Mouse (Mus musculus) embryonic facial prominence, embryonic 12.5 days (tissue): ENCODE measurements around the gene Arl4d. TPM values are rescaled to one million over a fixed set of nuclear protein-coding genes. Genes with fewer than 3 reads are reported as not detected.
A peak's percentile ranks its signal among the peaks of the same experiment; 100 is the strongest.

Experiments
- ATAC-seq: fragments of 200-750 bp; cut with Nextera tagmentation; 2 replicates; pipeline ENCODE4 v1.8.0; 2017; ENCODE audit not compliant: insufficient number of reproducible peaks, insufficient read depth, low FRiP score, low TSS enrichment
- H3K27ac ChIP-seq: fragments of 300-500 bp; sonication (generic); 2 replicates; pipeline ENCODE4 v1.5.1; 2016; ENCODE audit warnings: mild to moderate bottlenecking
- H3K27me3 ChIP-seq: fragments of 300-500 bp; sonication (generic); 2 replicates; pipeline ENCODE4 v1.6.1; 2016; ENCODE audit warnings: mild to moderate bottlenecking, moderate library complexity
- H3K36me3 ChIP-seq: fragments of 300-500 bp; sonication (generic); 2 replicates; pipeline ENCODE4 v1.6.1; 2016; ENCODE audit warnings: mild to moderate bottlenecking
- H3K4me1 ChIP-seq: fragments of 300-500 bp; sonication (generic); 2 replicates; pipeline ENCODE4 v1.6.1; 2016
- H3K4me2 ChIP-seq: fragments of 300-500 bp; sonication (generic); replicated peaks from 2 replicates; pipeline ENCODE4 v1.6.1; 2016; ENCODE audit warnings: mild to moderate bottlenecking, moderate library complexity
- H3K4me3 ChIP-seq: fragments of 300-500 bp; sonication (generic); 2 replicates; pipeline ENCODE4 v1.5.1; 2016; ENCODE audit warnings: mild to moderate bottlenecking
- H3K9ac ChIP-seq: fragments of 300-500 bp; sonication (generic); 2 replicates; pipeline ENCODE4 v1.6.1; 2016; ENCODE audit warnings: mild to moderate bottlenecking, moderate library complexity
- H3K9me3 ChIP-seq: fragments of 300-500 bp; sonication (generic); 2 replicates; pipeline ENCODE4 v1.6.1; 2016; ENCODE audit warnings: mild to moderate bottlenecking, moderate library complexity
- WGBS: fragments of 180-500 bp; shearing (Covaris S2); methylation state at CpG from one replicate; pipeline ENCODE4 v1.1.7; 2016; 5-methylcytosine and 5-hydroxymethylcytosine counted together
- polyA plus RNA-seq: library from polyadenylated mRNA; unstranded; fragments of >200 nt; fragmentation: Nextera tagmentation; extraction: Ambion mirVana; gene quantifications from 2 replicates; pipeline ENCODE4 v1.2.1, GENCODE M21; 2016

The Arl4d gene
- polyA plus RNA-seq, 1 experiment from 2014 or later, result 3.9 TPM

DNA sequence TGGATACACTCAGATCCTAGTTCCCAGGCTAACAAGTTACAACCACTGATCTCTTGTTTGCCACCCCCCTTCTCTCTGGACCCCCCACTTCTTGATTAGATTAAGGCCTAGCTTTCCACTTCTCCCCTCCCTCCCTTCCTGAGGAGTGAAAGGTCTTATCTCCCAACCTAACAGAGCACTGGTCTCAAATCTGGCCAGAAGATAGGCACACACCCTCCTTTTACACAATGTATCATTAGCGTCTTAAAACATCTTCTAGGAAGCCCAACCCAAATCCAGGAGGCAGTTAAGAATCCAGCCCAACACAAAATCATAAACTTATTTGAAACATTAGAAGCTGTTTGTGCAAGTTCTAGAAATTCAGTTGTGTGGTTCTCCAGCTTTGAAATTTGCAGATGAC lies 5.0 kb downstream of the Arl4d start:
- H3K4me3 ChIP-seq, result no peak overlapping the region
- H3K27ac ChIP-seq, result no peak overlapping the region
- peaks cover 3% of the 10 kb centered on the region; the same call in 1 of the 2 replicates for H3K27me3 ChIP-seq
- peaks cover 11% of the 10 kb centered on the region; the same call in 1 of the 2 replicates for H3K4me1 ChIP-seq
- no peak for ATAC-seq
- H3K9ac ChIP-seq, result no peak overlapping the region
- no peak overlapping the region for H3K4me2 ChIP-seq
- H3K36me3 ChIP-seq, result no peaks in the 10 kb centered on the region
- H3K9me3 ChIP-seq, result no peaks in the 10 kb centered on the region
- WGBS, result 91% methylated on average over 1 of the region's 1 CpGs

DNA sequence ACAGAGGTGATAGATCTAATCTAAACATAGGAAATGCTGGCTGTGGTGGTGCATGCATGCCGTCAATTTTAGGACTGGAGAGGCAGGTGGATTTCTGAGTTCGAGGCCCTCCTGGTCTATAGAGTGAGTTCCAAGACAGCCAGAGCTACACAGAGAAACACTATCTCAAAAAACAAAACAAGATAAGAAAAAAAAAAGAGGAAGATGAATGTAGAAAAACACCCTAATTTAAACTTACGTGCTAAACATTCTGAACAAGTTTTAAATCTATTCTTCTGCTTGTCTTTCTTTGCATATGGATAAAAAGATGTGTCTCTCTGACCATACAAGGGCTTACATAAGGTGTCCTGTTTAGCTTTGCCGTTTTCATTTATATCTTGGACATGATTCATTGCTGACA lies 5.9 kb downstream of the Arl4d start:
- WGBS, result 81% methylated on average over 4 of the region's 4 CpGs
- Histone ChIP-seq H3K4me1 (peaks cover 11% of the 10 kb centered on the region; the same call in 1 of the 2 replicates), H3K4me2 (no peak overlapping the region), H3K27ac (no peak overlapping the region), H3K4me3 (no peak overlapping the region), H3K9ac (no peak overlapping the region), H3K27me3 (peaks cover 3% of the 10 kb centered on the region; the same call in 1 of the 2 replicates), H3K36me3 (no peaks in the 10 kb centered on the region), H3K9me3 (no peaks in the 10 kb centered on the region)
- ATAC-seq, result no peak

DNA sequence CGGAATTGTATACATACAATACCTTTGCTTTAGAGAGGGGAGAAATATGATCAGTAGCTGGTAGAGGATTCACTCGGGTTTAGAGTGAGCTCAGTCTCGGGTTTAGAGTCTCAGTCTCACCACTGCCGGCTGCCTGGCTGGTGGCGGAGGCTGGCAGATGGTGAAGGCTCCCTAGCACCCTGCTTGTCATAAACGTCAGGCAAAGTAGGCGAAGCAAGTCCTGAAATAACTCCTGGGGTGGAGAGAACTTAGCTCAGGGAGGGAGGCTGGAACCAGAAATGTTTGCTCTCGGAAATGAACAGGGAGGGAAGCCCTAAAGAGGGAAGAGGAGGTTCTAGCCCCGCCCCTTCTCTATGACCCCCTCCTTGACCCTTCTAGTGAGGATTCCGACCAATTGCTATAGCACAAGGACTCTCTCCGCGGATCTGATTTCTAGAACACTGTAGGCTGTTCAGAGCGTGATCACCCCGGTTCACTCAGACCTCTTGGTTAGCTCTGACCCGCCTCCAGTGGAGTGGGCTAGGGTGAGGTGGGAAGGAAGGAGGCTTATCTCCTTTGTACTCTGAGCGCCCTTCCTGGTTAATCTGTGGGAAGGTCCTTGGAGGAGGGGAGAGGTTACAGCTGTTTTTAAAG lies 7.8 kb downstream of the Arl4d start:
- ATAC-seq, result no peak
- H3K9ac ChIP-seq, result no peak overlapping the region
- no peaks in the 10 kb centered on the region for H3K9me3 ChIP-seq
- no peaks in the 10 kb centered on the region for H3K27me3 ChIP-seq
- 25% methylated on average over 16 of the region's 16 CpGs for WGBS
- no peak overlapping the region for H3K4me3 ChIP-seq
- no peak overlapping the region for H3K4me2 ChIP-seq
- H3K27ac ChIP-seq, result 0 out of 2 replicates have a peak overlapping the region, but pooled peaks have one; percentile 11
- H3K4me1 ChIP-seq, result peaks cover 11% of the 10 kb centered on the region; the same call in 1 of the 2 replicates
- H3K36me3 ChIP-seq, result no peaks in the 10 kb centered on the region

DNA sequence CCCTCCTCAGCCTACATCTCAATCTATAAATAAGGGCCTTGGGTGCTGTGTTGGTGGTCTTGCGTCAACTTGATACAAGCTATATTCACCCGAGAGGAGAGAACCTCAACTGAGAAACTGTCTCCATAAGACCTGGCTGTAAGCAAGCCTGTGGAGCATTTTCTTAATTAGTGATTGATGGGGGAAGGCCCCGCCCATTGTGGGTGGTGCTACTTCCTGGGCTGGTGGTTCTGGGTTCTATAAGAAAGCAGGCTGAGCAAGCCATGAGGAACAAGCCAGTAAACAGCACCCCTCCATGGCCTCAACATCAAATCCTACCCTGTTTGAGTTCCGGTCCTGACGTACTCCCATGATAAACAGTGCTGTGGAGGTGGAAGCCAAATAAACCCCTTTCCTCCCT lies 8.8 kb downstream of the Arl4d start:
- no peak for ATAC-seq
- Histone ChIP-seq H3K4me3 (no peak overlapping the region), H3K27ac (no peak overlapping the region), H3K9me3 (no peaks in the 10 kb centered on the region), H3K4me2 (no peak overlapping the region), H3K4me1 (peaks cover 7% of the 10 kb centered on the region; the same call in 1 of the 2 replicates), H3K36me3 (no peaks in the 10 kb centered on the region), H3K27me3 (no peaks in the 10 kb centered on the region), H3K9ac (no peak overlapping the region)
- WGBS, result 87% methylated on average over 5 of the region's 5 CpGs

DNA sequence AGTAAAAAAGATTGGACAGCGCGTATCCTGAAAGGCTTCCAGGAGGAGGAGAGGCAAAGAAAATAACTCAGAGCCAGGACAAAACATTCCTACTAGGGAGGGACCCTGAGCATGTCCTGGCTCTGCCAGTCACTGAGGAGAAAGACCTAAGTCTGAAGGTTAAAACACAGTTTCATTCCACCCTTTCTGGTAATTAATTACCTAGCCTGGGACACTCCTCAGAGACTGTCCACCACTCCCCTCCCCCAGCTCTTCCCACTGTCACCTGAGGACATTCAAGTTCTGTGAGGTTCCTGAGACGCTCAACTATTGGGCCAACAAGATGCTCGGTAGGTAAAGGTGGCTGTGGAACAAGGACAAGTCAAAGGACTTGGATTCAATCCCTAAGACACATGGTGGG lies 10.0 kb downstream of the Arl4d start:
- Histone ChIP-seq H3K9me3 (no peaks in the 10 kb centered on the region), H3K4me2 (no peak overlapping the region), H3K4me1 (peaks cover 10% of the 10 kb centered on the region; the same call in 1 of the 2 replicates), H3K4me3 (no peak overlapping the region), H3K27ac (no peak overlapping the region), H3K9ac (no peak overlapping the region), H3K36me3 (no peaks in the 10 kb centered on the region), H3K27me3 (no peaks in the 10 kb centered on the region)
- ATAC-seq, result no peak
- WGBS, result 89% methylated on average over 4 of the region's 4 CpGs

DNA sequence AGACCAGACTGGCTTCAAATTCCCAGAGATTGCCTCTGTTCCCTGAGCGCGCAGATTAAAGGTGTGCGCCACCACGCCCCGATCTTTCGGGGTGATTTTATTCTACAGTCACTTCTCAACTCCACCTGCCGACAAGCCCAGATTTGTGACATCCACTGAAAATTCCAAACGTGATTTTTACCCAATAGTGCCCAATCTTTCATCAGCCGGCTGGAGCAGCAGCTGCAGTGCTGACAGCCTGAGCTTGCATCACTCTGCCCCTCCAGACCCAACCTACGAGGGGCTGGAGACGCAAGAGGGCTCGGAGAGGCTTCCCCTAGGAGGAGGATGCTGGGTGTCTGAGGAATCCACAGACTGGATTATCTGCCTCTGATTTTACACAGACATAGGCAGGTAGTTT lies 12.3 kb downstream of the Arl4d start:
- Histone ChIP-seq H3K4me2 (no peak overlapping the region), H3K9ac (no peak overlapping the region), H3K27me3 (no peaks in the 10 kb centered on the region), H3K4me3 (no peak overlapping the region), H3K27ac (no peak overlapping the region), H3K36me3 (no peaks in the 10 kb centered on the region), H3K9me3 (no peaks in the 10 kb centered on the region), H3K4me1 (peaks cover 17% of the 10 kb centered on the region; the same call in 1 of the 2 replicates)
- WGBS, result 81% methylated on average over 12 of the region's 12 CpGs
- no peak for ATAC-seq

DNA sequence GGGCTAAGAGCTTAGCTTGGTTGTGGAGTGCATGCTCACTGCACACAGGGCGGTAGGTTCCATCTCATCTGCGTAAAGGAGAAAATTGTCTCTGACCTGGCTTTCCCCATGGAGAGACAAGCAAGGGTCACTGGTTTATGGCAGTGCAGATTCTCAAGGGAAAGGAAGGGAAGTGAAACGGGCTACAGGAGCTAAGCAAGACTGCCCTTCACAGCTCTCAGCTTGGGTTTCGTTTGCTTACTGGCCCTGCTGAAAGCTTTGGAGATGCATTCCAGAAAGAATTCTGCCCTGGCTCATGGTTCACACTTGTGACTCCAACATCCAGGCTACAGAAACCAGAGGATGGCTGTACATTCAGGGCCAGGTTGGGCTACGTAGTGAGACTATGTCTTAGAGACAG lies 13.4 kb downstream of the Arl4d start:
- no peak overlapping the region for H3K4me3 ChIP-seq
- H3K4me2 ChIP-seq, result no peak overlapping the region

DNA sequence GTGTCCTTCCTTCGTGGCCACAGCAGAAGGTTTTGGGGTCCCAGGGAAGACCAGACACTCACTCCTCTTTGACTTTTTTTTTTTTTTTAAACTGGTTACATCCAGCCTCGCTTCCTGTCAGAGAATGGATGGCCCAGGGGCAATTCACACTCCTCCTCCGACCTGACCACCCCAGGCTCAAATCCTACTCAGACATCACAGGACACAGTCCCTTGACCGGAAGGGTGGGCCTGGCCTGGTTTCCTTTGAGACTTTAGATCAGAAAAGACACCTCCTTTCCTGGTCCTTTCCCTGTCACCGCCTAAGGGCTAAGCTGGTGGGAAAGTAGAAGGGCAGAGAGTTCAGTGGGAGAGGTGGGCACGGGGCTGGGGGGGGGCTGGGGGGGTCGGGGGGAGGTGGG lies 14.6 kb downstream of the Arl4d start:
- no peak overlapping the region for H3K4me3 ChIP-seq
- WGBS, result 37% methylated on average over 5 of the region's 7 CpGs
- H3K9me3 ChIP-seq, result no peaks in the 10 kb centered on the region
- H3K4me2 ChIP-seq, result no peak overlapping the region
- ATAC-seq, result no peak
- no peak overlapping the region for H3K27ac ChIP-seq
- H3K36me3 ChIP-seq, result no peaks in the 10 kb centered on the region
- H3K9ac ChIP-seq, result no peak overlapping the region
- no peaks in the 10 kb centered on the region for H3K27me3 ChIP-seq
- H3K4me1 ChIP-seq, result peaks cover 10% of the 10 kb centered on the region; the same call in 1 of the 2 replicates

More for the DNA sequence above, 13.4 kb downstream of the Arl4d start:
- Histone ChIP-seq H3K9ac (no peak overlapping the region), H3K36me3 (no peaks in the 10 kb centered on the region), H3K27ac (no peak overlapping the region), H3K4me1 (peaks cover 10% of the 10 kb centered on the region; the same call in 1 of the 2 replicates), H3K27me3 (no peaks in the 10 kb centered on the region), H3K9me3 (no peaks in the 10 kb centered on the region)
- 59% methylated on average over 5 of the region's 5 CpGs for WGBS
- no peak for ATAC-seq

DNA sequence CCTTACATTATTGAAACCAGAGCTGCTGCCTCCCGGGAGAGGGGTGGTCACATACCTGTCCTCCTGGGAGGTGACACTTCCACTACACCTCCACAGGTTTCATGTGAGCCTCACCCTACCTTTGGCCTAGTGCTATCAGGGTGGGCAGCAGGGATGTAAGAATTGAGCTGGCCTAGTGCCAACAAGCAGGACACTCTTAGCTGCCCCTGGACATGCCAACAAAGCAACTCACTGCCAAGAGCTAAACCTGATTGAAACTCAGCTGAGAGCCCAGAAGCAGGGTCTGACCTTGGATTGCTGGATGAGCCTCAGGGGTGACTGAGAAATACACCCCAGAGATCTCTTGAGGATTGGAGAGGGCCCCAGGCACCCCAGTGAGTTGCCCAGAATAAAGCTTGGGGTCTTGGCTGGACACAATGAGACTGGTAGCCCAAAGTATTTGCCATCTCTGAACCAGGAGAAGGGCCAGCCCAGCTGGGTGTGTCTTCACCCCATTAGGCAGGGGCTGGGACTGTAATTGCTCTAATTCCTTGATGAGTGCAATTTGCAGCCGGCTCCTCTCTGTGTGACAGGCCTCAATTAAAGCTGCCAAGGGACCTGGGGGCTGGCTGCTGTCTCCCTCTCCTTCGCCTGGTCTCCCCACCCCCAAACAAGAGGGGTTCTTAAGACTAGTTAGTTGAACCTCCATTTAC lies 15.4 kb downstream of the Arl4d start:
- Histone ChIP-seq H3K4me3 (no peak overlapping the region), H3K9ac (no peak overlapping the region), H3K9me3 (no peaks in the 10 kb centered on the region), H3K4me2 (no peak overlapping the region), H3K27me3 (no peaks in the 10 kb centered on the region), H3K36me3 (no peaks in the 10 kb centered on the region), H3K4me1 (peaks cover 10% of the 10 kb centered on the region; the same call in 1 of the 2 replicates), H3K27ac (no peak overlapping the region)
- ATAC-seq, result no peak
- 24% methylated on average over 3 of the region's 3 CpGs for WGBS

DNA sequence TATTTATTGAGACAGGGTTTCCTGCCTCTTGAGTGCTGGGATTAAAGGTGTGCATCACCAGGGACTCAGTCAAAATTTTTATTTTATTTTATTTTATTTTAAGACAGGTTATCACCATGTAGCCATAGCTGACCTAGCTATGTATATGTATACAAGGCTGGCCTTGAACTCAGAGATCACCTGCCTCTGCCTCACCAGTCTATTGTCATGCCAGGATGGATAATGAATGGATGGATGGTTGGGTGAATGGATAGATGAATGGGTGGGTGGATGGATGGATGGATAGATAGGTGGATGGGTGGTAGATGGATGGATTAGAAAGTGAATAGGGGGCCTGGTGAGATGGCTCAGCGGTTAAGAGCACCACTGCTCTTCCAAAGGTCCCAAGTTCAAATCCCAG lies 16.6 kb downstream of the Arl4d start:
- 88% methylated on average over 1 of the region's 1 CpGs for WGBS
- Histone ChIP-seq H3K9me3 (no peaks in the 10 kb centered on the region), H3K36me3 (no peaks in the 10 kb centered on the region), H3K27ac (no peak overlapping the region), H3K27me3 (no peaks in the 10 kb centered on the region), H3K4me1 (peaks cover 10% of the 10 kb centered on the region; the same call in 1 of the 2 replicates), H3K4me2 (no peak overlapping the region), H3K4me3 (no peak overlapping the region), H3K9ac (no peak overlapping the region)
- no peak for ATAC-seq

DNA sequence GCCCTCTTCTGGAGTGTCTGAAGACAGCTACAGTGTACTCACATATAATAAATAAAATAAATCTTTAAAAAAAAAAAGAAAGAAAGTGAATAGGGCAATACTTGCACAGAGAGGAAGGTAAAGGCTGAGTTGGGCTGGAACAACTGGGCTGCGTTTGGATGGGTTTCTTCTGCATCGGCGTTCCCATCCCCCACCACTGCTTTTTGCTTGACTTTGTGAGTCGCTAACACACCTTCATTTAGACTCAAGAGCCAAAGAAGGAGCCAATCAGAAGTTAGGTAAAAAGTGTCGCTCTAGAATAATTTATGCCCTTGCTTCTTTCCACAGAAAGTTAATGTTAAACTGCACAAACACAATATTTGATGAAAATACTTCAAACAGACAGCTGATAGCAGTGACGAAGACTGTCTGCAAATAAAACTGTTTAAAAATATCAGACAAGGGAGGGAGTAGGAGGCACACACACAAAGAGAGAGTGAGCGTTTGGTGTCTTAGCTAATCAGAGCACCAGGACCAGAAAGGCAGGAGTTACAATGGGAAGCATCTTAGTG lies 17.1 kb downstream of the Arl4d start:
- Histone ChIP-seq H3K9me3 (no peaks in the 10 kb centered on the region), H3K27ac (no peak overlapping the region), H3K4me2 (no peak overlapping the region), H3K9ac (no peak overlapping the region), H3K36me3 (no peaks in the 10 kb centered on the region), H3K4me1 (peaks cover 12% of the 10 kb centered on the region; the same call in 1 of the 2 replicates), H3K27me3 (no peaks in the 10 kb centered on the region), H3K4me3 (no peak overlapping the region)
- WGBS, result 80% methylated on average over 7 of the region's 7 CpGs
- no peak for ATAC-seq
